Mouse (Mus musculus): ENCODE data around the gene Olfr91.

Olfr91 gene

GRCm38 (mm10) chr17:37061435-37061834 is 36.6 kb downstream of the Olfr91 start:
- no peak for DNase-seq

- no peak for DNase-seq
Measured at GRCm38 (mm10) chr17:37056957-37057356, 41.1 kb downstream of the Olfr91 start.

GRCm38 (mm10) chr17:37051745-37052144 is 46.3 kb downstream of the Olfr91 start:
- no peak for DNase-seq

DNA sequence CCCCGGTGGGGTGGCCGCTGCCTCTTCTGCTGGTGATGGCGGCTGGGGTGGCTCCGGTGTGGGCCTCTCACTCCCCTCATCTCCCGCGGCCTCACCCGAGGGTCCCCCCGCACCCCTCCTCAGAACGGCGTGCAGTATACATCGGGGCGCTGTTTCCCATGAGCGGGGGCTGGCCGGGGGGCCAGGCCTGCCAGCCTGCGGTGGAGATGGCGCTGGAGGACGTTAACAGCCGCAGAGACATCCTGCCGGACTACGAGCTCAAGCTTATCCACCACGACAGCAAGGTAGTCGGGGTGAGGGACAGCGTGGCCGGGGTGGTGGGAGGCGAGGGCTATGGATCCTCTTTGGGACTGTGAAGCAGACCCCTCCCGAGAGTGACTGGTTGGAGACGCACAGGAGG is 47.2 kb downstream of the Olfr91 start:
- peak in 1 of 2 experiments; percentile 40 for DNase-seq

DNA sequence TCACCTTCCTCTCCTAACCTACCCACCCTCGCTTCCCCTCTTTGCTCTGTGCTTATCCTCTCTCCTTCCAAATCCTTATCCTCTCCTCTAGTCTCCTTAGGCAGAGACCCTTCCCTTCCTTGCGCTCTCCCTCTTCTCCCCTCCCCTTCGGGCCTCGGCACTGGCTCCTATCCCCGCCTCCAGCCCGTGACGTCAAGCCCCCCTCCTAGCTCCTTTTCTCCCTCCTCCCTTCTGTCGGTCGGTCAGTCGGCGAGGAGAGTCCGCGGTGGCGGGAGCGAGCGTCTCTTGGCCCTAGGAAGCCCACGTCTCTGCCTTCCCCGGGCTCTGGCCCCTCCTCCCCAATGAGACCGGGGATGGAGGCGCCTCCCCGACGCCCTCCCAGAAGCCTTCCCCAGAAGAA is 47.7 kb downstream of the Olfr91 start:
- peak; percentile 92 to 93 for DNase-seq

DNA sequence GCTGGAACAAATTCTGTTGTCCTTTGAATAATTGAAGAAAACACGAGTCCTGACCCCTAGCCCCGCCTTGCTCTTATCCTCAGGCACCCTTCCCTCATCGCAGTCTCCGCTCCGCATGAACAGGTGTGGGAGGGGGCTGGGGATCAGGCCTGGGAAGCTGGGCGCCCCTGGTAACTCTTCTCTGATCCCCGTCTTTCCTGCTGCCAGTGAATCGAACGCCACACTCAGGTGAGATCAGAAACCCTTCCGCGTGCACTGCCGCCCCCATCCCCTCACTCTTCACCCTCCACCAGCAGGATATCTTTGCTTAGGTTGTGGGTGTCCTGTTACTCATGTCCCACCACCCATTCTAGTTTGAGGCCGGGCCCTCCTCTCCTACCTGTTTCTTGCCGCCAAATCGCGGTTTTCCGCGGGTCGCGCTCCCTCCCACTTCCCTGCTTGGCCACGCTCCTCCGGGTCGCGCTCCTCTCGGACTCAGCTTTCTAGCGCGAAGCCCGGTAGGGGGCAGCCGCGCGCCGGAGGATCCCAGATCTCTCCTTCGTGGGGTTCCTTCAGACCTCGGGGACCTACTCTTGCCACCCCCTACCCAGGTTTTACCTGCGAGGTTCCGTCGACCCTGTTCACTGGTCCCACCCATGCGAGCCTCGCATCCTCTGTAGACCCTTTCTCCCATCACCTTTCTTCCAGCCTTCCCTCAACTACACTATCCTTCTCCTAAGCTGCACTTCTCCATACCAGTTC is 48.3 kb downstream of the Olfr91 start:
- peak; percentile 85 to 90 for DNase-seq

DNA sequence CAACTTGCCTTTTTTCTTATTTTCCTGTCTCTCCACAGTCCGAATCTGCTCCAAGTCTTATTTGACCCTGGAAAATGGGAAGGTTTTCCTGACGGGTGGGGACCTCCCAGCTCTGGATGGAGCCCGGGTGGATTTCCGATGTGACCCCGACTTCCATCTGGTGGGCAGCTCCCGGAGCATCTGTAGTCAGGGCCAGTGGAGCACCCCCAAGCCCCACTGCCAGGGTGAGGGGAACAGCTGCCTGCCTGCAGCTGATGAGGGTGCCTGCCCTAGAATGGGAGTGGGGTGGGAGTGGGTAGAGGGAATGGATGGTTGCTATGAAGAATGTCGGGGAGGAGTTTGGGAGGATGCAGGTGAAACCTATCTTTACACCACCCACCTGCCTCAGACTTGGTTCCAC is 49.7 kb downstream of the Olfr91 start:
- peak in 1 of 2 experiments; percentile 11 for DNase-seq

DNA sequence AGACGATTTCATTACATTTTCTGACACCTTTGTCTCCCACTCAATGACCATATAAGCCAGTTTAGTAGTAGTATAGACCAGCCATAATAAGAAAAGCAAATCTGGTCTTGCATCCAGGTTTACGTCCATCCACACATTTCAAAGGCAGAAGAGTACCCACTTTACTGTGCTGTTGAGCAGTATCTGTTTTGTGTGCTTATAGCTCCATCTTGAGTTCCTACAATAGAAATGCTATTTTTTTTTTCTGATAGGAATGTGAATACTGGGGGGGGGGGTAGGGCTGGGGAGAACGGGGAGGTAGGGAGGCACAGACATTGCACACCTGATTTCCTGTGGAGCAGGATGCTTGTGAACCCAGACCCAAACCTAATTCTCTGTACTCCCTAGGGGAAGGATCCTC is 50.1 kb downstream of the Olfr91 start:
- no peak for DNase-seq

DNA sequence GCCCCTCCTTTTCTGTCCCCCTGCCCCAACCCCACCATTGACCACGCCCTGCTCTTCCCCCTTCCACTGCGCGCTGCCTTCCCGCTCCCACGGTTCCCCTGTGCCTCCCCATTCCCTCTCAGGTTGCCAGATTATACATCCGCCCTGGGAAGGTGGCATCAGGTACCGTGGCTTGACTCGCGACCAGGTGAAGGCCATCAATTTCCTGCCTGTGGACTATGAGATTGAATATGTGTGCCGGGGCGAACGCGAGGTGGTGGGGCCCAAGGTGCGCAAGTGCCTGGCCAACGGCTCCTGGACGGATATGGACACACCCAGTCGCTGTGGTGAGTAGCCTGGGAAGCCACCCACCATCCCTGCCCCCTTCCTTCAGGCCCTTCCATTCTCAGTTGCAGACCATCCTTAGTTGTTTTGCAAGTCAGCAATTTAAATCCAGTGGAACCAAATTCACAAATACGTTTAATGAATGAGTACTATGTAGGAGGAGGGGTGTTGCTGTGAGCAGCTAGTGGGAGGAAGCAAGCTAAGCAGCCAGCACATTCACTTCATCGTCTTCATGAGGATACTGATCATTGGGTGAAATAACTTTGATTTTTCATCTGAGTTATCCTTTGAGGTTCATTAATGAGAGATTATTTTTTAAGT is 50.6 kb downstream of the Olfr91 start:
- DNase-seq: peak in 1 of 2 experiments; percentile 22

GRCm38 (mm10) chr17:37046312-37047112 is 51.6 kb downstream of the Olfr91 start:
- DNase-seq: peak; percentile 61 to 74

DNA sequence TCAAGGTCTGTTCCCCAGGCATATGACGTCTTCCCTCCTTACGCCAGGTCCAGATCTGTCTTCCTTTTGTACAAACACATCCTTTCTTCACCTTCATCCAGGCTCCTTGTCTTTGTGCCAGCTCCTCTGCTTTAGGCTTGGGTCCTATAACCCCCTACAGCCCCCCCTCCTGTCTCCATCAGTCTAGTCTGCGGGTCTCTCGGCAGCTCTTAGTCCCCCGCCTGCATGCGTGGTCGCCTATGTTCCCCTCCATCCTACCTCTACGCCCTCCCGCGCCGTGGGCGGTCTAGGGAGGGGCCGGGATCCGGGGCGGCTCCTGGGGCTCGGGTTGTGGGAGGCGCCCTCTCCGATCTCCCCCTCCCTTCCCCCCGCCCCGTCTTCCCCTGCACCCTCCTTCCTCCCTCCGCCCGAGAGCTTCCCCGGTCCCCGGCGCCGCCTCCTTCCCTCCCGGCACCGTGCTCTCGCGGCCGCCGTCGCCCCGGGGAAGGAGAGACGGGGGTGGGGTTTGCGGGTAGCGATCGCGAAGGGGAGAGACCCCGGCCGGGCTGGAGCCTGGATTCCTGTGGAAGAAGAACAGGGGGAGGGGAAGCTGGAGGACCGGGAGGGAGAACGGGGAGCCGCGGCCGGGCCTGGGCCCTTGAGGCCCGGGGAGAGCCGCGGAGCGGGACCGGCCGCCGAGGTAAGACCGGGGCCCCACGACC is 52.3 kb downstream of the Olfr91 start, which contains the start of gene Gabbr1:
Gene Gabbr1, plus strand, starts transcription at position 356 of the 701 bp plus-strand sequence.
- peak; percentile 79 to 87 for DNase-seq

GRCm38 (mm10) chr17:37044651-37045244 is 53.3 kb downstream of the Olfr91 start:
- no peak for DNase-seq

Measured in cerebellum, postnatal 36 days (tissue).